Mouse (Mus musculus) kidney, postnatal 25 days (tissue): ENCODE measurements around the gene Ccl27a.

Experiments
- DNase-seq, 2 experiments: peaks; one replicate each; pipeline ENCODE4 v3.0.0; 2021; ENCODE audit warnings: mixed read lengths in 2 of 2

Ccl27a gene

GRCm38 (mm10) chr4:41755338-41756305 lies 18.4 kb downstream of the Ccl27a start, which contains the start of gene Sigmar1:
Gene Sigmar1 (minus strand): TSS chr4:41756157.
- peak; percentile 91 to 94 for DNase-seq

- peak in 1 of 2 experiments; percentile 78 for DNase-seq
Observed at GRCm38 (mm10) chr4:41754797-41755337, 19.2 kb downstream of the Ccl27a start, which contains the start of gene Galt. Gene Galt (plus strand): TSS chr4:41755228.

DNA sequence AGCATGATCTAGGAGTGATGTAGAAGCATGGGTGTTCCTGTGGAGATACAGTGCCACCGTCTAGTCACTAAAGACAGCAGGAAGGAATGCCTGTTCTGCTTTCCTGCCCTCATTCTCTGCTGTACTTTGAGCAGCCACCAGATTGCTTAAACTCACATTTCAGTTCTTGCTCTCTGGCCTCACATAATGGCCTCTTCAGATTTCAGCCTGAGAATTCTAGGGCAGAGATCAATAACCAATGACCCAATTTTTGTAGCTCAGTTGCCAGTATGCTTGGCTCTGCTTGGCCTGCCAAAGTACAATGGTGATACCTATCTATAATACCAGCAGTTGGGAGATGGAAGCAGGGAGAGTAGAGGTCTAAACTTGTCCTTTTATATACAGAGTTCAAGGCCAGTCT lies 29.0 kb downstream of the Ccl27a start:
- DNase-seq: no peak

DNA sequence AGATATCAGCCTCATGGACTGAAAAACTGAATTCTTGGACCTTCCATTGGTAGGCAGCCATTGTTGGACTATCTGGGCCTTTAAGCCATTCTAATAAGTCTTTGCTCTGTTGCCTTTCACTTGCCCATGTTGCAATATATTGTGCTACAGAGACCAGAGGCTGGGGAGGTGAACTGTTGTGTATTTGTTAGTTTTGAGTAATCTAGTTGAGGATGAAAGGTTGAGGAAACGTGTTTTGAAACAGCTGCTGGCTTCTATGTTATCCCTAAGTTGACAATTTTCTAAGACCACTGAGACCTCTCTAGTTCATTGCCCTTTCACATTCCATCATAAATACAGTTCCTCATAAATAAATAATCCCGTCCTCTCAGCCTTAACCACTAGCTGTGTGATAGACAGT lies 29.9 kb downstream of the Ccl27a start:
- DNase-seq: no peak

DNA sequence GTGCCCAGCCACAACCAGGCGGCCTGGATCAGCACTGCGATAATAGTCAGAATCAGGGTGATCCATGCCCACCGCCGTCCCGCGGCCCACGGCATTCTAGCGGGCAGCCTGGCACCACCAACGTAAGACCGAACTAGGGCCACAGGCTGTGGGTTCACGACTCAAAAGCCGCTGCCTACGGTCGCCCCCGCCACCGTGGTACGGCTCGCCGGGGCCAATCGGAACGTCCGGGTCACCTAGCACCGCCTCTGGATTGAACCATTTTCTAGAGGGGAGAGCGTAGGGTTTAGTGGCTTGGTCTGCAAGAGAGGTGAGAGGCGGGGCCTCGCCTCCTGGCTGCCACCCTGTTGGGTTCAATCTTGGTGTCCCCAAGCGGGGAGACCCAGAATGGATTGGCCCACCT lies 32.9 kb downstream of the Ccl27a start:
- DNase-seq: peak; percentile 94 to 97

GRCm38 (mm10) chr4:41740380-41741157 lies 33.5 kb downstream of the Ccl27a start:
- peak; percentile 66 to 83 for DNase-seq

DNA sequence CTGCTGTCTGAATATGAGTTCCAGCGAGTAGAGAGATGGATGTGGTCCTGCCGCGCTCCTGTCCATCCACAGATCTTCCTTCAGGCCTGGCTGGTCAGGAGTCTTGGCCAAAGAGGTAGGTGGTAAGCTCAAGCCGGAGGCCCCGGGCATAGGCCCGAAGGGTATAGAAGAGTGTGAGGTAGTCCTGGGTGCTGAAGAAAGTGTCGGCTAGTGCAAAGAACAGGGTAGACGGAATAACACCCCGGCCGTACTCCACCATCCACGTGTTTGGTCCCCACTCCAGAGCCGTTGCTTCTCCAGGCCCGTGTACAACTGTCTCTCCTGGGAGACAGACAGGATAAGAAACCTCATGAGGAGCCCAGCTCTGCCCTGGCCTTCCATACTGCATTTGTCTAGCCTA lies 34.8 kb downstream of the Ccl27a start:
- DNase-seq: no peak

DNA sequence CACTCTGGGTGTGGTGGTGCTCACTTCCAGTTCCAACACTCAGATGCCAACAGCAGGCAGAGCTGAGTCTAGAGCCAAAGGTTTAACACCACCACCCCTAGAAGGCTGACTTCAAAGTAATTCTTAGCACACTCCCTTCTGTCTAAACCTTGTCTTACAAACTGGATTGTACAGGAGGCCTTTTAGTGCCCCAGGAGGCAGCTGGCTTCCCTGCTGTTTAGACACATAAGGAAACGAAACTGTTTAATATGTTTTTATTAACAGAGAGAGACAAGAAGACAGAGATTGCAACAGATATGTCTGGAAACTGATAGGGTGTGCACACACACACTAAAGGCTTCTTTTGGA lies 35.8 kb downstream of the Ccl27a start:
- no peak for DNase-seq

DNA sequence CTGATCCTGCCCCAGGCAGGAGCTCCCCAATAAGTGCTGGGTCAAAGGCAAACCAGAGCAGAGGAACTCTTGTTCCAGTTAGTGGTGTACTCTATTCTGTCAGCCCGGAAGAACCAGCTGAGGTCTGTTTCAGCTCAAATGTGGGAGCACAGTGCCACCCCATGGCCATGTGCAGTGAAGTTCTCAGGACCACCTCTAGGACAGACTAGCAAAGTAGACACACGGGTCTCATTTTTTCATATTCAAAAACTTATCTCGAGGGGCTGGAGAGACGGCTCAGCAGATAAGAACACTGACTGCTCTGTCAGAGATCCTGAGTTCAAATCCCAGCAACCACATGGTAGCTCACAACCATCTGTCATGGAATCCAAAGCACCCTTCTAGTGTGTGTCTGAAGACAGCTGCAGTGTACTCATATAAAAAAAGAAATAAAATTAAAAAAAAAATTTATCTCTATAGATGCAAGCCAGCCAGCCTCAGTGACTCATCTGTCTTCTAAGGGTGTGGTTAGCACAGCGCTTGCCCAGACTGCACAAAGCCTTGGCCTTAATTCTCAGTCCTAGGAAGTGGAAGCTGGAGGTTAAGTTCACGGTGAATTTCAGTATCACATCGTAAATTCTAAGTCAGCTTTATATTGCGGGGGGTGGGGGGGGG lies 36.3 kb downstream of the Ccl27a start:
- peak; percentile 79 to 83 for DNase-seq

DNA sequence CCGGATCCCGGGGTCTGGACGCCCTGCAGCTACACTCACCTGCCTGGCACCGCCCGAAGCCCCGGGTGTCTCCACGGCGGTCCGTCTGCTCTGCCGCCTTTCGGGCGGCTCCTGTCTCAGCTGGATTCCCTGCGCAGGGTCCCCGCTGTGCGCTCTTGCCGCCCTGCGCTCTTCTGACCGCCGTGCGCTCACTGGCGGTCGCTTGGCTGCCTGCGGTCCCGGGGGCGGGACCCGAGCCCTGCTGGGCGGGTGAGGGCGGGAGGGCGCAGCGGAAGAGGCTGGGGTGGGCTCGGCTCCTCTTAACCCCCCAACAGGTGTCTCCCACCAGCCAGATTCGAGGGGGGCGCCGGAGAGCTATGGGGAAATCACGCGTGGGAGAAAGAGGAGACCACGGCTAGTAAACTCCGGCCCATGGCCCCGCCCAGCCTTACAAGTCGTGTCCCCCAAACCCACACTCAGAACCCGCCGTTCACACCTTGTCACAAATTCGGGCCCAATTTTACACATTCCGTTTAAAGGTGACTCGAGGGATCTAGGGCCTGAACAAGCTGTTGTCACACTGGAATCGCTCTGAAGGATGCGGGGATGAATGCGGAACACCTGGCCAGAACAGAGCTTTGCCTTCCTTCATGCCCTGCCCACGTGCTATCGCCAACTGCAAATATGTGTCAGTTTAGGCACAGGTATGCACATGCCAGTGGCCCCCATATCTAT lies 42.8 kb downstream of the Ccl27a start, which contains the start of gene Arid3c:
TSS of gene Arid3c (minus strand) at position 91 of the 714 bp plus-strand sequence.
- DNase-seq: no peak

GRCm38 (mm10) chr4:41726826-41727621 lies 47.0 kb downstream of the Ccl27a start:
- no peak for DNase-seq

GRCm38 (mm10) chr4:41722918-41723351 lies 51.1 kb downstream of the Ccl27a start, which contains the start of gene Dctn3:
Gene Dctn3 (minus strand): TSS chr4:41723170.
- DNase-seq: peak; percentile 93 to 96
